Mouse (Mus musculus): ENCODE results near the gene Rabepk.
"Not testable (repeated sequence)": the region's sequence is repeated elsewhere in the genome, so short reads cannot be mapped to it uniquely, and the experiment has no call there.

Rabepk gene

DNA sequence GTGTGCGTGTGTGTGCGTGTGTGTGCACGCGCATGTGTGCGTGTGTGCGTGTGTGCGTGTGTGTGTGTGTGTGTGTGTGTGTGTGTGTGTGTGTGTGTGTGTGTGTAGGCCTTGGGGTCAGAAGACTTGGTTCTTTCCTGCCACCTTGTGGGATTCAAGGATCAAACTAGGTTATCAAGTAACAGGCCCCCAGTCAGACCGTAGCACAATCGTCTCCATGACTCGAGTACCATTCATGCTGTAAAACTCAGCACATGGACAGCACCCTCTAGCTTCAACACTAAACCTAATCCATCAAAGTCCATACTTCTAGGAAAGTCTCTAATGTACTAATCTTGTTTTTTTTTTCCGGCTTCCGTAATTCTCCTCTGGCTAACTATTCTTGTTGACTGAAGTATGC lies 34.9 kb downstream of the Rabepk start:
- no peak for DNase-seq (ENCODE audit: low spot score in 2 of 2)

DNA sequence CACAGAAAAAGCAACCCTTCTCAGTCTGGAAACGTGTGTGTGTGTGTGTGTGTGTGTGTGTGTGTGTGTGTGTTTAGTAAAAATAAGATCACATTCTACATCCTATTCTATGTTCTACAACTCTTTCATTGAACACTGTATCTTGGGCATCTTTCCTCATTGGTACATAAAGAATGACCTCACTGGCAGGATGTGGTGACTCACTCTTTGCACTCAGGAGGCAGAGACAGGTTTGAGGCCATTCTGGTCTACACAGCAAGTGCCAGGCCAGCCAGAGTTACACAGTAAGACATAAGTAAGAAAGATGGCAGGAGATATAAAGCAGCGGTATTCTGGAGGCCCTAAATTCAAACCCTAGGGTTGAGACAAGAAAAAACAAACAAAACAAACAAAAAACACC lies 36.8 kb downstream of the Rabepk start:
- DNase-seq (ENCODE audit: low spot score in 2 of 2): no peak

DNA sequence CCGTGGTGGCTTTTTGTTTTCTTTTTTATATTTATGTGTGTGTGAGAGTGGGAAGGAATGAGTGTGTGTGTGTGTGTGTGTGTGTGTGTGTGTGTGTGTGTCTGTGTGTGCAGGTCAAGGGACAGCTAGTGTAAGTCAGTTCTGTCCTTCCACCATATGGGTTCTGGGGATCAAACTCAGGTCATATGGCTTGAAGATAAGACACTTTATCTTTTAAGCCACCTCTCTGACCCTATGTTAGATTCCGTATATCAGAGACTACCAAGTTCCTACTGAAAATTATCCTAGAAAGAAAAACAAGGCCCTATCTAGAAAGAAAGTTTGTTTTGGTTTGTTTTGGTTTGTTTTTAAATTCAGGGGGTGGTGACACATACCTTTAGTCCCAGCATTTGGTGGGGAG lies 37.5 kb downstream of the Rabepk start:
- no peak for DNase-seq (ENCODE audit: low spot score in 2 of 2)

DNA sequence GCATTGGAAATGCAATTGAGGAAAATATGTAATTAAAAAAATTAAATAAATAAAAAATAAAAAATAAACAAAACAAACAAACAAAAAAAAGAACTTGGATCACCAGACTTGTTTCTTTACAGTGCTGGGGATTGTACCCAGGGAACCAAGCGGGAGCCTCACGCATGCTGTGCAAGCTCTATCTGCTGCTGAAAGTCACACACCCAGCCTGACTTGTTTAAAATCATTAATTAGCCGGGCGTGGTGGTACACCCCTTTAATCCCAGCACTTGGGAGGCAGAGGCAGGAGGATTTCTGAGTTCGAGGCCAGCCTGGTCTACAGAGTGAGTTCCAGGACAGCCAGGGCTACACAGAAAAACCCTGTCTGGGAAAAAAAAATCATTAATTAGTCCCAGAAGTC lies 38.4 kb downstream of the Rabepk start:
- not testable (repeated sequence) for DNase-seq (ENCODE audit: low spot score in 2 of 2)

DNA sequence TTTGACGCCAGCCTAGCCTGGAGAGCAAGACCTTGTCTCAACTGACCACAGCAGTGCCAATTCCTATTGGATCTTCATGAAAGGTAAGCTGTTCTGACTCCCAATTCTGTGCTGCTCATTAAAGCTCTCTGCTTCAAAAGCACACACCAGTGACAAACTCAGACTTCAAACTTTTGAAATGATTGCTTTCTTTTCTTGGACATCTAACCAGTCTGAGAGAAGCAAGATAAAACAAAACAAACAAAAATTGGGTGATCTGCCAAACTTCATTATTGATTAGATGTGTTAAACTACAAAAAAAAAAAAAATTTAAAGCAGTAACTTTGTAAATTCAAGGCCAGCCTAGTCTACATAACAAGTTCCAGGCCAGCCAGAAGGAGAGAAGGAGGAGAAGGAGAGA lies 42.4 kb downstream of the Rabepk start:
- DNase-seq (ENCODE audit: low spot score in 2 of 2): no peak

DNA sequence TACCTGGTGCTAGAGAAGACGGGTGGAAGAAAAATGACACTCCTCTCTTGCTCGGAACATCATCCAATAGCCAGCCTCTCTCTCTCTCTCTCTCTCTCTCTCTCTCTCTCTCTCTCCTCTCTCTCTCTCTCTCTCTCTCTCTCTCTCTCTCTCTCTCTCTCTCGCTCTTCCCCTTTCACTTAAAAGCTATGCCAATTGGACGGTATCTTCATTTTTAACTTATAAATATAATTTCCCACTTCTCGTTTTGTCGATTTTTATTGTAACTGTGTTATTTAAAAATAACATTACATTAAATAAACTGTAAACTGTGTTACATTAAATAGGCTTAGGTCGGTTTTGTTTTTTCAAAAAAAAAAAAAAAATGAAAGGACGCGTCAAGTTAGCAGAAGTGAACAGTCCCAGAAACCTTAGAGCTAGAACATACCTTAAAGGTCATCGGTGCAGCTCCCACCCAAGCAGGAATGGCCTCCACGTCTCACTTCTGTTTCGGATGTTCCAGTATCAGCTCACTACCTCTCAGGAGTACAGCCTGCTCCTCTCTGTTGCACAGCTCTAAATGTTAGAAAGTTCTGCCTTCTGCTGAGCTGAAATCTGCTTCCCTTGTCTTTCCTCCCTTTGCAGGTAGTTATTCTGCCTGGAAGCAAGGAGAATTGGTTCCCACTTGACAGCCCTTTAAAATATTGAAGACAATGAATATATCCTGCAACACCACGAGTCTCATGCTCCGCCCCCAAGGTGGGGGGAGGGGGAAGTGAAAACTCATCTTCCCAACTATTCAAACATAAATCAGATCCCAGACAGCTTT lies 45.0 kb downstream of the Rabepk start, which contains the start of gene Gapvd1:
Gene Gapvd1 (minus strand): TSS at position 682 of the 808 bp plus-strand sequence.
- DNase-seq (ENCODE audit: low spot score in 2 of 2): peak; percentile 36 to 54

DNA sequence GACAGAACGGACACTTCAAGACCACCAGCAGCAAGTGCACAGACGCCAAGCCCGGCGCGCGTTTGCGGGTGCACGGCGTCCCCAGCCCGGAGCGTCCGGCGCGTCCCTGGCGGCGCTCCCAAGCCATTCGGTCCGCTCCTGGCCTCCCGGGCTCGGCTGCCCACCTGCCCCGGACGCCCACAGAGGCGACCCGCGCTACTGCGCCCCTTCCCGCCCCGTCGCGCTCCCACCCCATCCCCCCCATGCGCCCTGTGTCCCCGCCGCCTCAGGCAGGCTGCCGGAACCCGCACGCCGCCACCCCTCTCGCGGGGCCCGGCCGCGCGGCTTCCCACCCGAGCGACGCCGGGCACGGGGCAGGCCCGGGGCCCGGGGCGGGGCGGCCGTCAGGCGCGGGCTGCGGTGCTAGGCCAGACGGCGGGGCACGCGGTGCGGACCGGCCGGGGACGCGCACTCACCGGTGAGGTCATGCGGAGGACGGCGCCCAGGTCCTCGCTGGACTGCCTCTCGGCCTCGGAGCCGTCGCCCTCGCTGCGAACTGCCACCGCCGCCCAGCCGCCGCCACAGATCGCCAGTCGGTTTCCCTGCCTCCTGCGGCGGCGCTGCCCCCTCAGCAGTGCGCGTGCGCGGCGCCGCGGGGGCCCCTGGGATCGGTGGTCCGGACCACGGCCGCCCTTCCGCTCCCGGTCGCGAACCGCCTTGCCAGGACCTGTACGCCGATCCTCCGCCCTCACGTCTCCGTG lies 45.7 kb downstream of the Rabepk start:
- DNase-seq (ENCODE audit: low spot score in 2 of 2): peak; percentile 89 to 92

DNA sequence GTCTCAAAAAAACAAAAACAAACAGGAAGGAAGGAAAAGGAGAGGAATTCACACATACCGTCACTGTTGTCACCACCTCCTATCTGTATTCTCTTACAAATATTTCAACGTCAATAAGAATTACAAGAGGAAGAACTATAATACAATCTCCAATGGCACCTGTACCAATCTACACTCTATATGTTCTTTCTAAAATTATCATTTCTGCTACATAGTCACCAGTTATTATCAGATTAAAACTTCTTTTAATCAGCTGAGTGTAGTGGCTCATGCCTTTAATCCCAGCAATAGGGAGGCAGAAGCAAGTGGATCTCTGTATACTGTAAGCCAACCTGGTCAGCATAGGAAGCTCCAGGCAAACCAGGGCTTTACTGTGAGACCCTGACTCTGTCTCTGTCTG lies 49.5 kb downstream of the Rabepk start:
- DNase-seq (ENCODE audit: low spot score in 2 of 2): no peak

DNA sequence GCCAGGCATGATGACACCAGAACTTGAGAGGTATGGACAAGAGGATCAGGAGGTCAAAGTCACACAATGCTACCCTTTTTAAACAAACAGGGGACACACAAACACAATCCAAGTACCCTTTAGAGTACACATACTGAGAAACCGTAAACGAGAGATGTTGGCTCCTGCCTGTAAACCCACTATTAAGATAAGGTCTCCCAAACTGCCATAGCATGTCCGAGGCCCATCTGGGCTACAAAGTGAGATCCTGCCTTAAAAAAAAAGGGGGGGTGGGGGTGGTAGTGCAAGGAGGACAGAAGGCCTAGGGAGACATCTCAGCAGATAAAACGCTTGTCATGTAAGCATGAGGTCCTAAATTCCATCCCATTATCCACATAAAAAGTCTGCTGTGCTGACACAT lies 51.2 kb downstream of the Rabepk start:
- DNase-seq (ENCODE audit: low spot score in 2 of 2): no peak

DNA sequence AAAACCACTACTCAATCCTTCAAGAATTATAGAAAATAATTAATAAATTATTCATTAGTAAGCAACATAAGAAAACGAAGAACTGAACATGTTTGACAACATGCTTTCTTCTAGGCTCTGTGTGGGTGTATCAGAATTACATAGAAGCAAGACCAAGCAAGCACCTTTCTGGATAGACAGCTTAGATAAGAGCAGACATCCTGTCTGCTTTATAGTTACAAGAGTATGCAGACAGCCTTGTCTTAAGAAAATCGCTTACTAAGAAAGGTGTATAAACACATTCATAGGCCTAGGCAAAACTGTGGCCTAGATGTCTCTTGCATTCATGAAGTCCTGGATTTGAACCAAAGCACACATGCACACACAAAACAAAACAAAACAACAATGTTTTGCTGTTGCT lies 54.0 kb downstream of the Rabepk start:
- DNase-seq (ENCODE audit: low spot score in 2 of 2): no peak

DNA sequence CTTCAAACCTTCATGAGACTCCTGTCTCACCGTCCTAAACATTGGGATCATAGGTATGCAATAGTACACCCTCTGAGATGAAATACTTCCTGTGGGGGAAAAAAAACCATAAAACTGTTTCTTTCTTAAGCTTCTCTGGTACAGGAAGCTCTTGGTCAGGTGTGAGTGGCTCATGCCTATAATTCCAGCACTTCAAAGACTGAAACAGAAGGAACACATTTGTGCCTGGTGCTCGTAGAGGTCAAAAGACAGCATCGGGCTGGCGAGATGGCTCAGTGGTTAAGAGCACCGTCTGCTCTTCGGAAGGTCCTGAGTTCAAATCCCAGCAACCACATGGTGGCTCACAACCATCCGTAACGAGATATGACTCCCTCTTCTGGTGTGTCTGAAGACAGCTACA lies 55.2 kb downstream of the Rabepk start:
- no peak for DNase-seq (ENCODE audit: low spot score in 2 of 2)

DNA sequence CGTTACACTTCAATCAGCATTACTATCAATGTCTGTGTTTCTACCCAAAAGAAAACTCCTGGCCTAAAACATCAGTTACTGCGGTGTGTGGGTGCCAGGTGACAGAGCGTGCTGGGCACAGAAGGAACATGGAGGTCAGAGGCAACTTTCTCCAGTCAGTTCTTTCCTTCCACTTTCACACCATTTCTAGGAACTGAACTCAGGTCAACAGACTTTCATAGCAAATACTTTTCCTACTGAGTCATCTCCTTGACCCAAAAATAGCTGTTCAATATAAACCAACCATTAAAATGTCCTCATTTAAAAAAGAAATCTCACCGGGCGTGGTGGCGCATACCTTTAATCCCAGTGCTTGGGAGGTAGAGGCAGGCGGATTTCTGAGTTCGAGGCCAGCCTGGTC lies 57.0 kb downstream of the Rabepk start:
- DNase-seq (ENCODE audit: low spot score in 2 of 2): no peak

DNA sequence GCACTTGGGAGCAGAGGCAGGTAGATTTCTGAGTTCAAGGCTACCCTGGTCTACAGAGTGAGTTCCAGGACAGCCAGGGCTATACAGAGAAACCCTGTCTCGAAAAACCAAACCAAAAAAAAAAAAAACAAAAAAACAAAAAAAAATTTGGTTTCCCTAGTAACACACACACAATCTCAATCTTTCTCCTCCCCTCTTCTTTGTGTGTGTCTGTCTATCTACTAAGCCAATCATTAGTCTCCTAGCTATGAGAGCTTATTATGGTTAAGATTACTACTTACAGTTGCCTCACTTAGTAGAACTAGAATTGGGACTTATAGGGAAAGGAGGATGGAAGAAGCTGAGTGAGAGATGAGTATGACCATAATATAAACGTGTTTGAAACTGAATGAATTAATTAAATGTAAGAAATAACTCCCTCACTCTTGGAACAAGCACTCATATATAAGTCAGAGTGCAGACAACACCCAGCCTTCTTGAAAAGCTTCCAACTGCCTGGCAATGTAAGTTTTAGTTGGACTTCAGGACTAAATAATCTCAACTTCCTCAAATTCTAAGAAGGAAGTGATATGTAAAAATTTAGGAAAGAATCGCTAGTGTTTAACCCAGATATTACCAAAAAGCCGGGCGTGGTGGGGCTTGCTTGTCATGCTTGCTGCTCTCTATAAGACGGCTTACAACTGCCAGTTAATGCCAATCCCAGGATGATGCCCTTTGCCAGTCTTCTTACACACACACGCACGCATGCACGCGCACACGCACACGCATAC lies 58.1 kb downstream of the Rabepk start:
- DNase-seq (ENCODE audit: low spot score in 2 of 2): peak in 1 of 2 experiments; percentile 31

DNA sequence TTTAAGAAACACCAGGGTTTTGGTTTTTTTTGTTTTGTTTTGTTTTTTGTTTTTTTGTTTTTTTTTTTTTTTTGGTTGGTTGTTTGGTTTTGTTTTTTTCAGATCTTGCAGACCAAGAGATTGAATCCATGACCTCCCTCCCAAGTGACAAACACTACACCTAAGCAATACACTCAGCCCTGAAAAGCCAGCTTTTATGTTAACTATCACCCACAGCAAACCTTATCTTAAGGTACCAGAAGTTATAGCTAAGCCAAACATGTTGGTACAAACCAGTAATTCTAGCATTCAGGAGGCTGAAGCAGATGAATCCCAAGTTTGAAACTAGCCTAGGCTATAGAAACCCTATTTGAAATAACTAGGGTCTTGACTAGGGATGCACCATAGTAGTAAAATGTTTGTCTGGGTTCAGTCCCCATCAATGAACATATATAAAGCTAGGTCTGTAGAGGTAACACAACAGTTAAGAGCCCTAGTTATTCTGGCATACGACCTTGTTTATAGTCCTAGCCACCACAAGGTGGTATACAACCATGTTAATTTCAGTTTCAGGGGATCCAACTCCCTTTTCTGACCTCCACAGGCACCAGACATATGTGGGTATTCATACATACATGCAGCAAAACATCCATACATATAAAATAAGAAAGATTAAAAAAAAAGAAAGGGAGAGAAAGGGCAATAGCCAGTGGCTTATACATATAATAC lies 59.9 kb downstream of the Rabepk start:
- no peak for DNase-seq (ENCODE audit: low spot score in 2 of 2)

DNA sequence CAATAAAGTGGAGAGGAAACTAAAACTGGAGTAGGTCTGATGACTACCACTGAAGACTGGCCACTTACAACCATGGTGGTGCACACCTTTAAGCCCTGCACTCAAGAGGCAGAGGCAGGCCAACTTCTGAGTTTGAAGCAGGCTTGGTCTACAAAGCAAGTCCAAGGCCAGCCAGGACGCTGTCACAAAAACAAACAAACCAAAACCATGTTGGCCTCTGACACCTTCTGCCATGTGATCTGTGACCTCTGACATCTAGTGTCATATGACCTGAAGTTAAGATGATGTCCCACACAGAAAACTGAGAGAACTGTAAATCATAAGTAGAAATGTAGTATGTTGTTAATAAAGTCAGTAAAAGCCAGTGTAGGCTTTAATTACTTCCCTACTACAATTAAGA lies 61.8 kb downstream of the Rabepk start:
- no peak for DNase-seq (ENCODE audit: low spot score in 2 of 2)

DNA sequence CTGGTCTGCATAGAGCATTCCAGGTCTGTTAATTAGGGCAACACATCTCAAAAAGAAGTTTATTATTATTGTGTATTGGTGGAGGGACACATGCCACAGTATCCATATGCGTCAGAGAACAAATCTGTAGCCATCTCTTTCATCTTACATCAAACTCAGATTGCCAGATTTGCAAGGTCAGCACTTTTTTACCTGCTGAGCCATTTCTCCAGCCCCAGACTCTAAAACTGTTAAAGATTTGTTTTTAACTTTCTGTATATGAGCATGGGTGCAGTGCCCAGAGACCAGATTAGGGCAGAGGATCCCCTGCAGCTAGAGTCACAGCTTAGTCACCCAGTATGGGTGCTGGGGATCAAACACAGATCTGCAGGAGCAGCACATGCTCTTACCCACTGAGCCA lies 63.1 kb downstream of the Rabepk start:
- DNase-seq (ENCODE audit: low spot score in 2 of 2): no peak

All from spleen, postnatal 10 days (tissue).